Mouse (Mus musculus) lung, postnatal 0 days (tissue): Measurements from ENCODE around the gene Mkrn3. TPM values are rescaled to one million over a fixed set of nuclear protein-coding genes. Genes with fewer than 3 reads are reported as not detected.

Source experiments
- ATAC-seq: fragments of 200-750 bp; cut with Nextera tagmentation; 2 replicates; pipeline ENCODE4 v1.8.0; 2017; ENCODE audit warnings: moderate library complexity
- DNase-seq: peaks from one replicate; pipeline ENCODE4 v3.0.0-alpha.2; 2016; ENCODE audit warnings: low spot score
- H3K27ac ChIP-seq: fragments of 300-500 bp; sonication (generic); 2 replicates; pipeline ENCODE4 v1.5.1; 2014; ENCODE audit warnings: antibody characterized with exemption, mild to moderate bottlenecking, low read length, mixed read lengths
- H3K27me3 ChIP-seq: fragments of 300-500 bp; sonication (generic); replicated peaks from 2 replicates; pipeline ENCODE4 v1.6.1; 2014; ENCODE audit warnings: low read length, mixed read lengths; ENCODE audit not compliant: insufficient read depth
- H3K36me3 ChIP-seq: fragments of 300-500 bp; sonication (generic); 2 replicates; pipeline ENCODE4 v1.6.1; 2014; ENCODE audit warnings: low read length, mixed read lengths; ENCODE audit not compliant: insufficient read depth
- H3K4me1 ChIP-seq: fragments of 300-500 bp; sonication (generic); 2 replicates; pipeline ENCODE4 v1.6.1; 2014; ENCODE audit warnings: antibody characterized with exemption, low read depth, low read length, mixed read lengths; ENCODE audit not compliant: insufficient read depth
- H3K4me2 ChIP-seq: fragments of 300-500 bp; sonication (generic); replicated peaks from 2 replicates; pipeline ENCODE4 v1.6.1; 2014; ENCODE audit warnings: low read depth, mild to moderate bottlenecking, low read length, moderate library complexity, mixed read lengths
- H3K4me3 ChIP-seq: fragments of 300-500 bp; sonication (generic); 2 replicates; pipeline ENCODE4 v1.5.1; 2014; ENCODE audit warnings: low read depth, low read length
- H3K9ac ChIP-seq: fragments of 300-500 bp; sonication (generic); replicated peaks from 2 replicates; pipeline ENCODE4 v1.6.1; 2014; ENCODE audit warnings: low read depth, mild to moderate bottlenecking
- H3K9me3 ChIP-seq: fragments of 300-500 bp; sonication (generic); 2 replicates; pipeline ENCODE4 v1.6.1; 2016; ENCODE audit warnings: low read length, mixed read lengths
- CTCF ChIP-seq: IDR thresholded peaks from 2 replicates; pipeline ENCODE4 v1.5.1; 2016; ENCODE audit warnings: antibody characterized with exemption, mild to moderate bottlenecking
- EP300 ChIP-seq: IDR thresholded peaks from 2 replicates; pipeline ENCODE4 v1.6.1; 2016; ENCODE audit warnings: antibody characterized with exemption, mild to moderate bottlenecking, control low read depth
- WGBS: fragments of 180-500 bp; shearing (Covaris S2); extraction: QIAGEN DNeasy Blood & Tissue Kit; methylation state at CpG from one replicate; pipeline ENCODE4 v1.1.7; 2014; 5-methylcytosine and 5-hydroxymethylcytosine counted together
- polyA plus RNA-seq: library from polyadenylated mRNA; unstranded; fragments of >200 nt; fragmentation: Nextera tagmentation; extraction: Ambion mirVana; gene quantifications from 2 replicates; pipeline ENCODE4 v1.2.1, GENCODE M21; 2015

Mkrn3 gene
- polyA plus RNA-seq, 1 experiment from 2014 or later = 2.2 TPM

DNA sequence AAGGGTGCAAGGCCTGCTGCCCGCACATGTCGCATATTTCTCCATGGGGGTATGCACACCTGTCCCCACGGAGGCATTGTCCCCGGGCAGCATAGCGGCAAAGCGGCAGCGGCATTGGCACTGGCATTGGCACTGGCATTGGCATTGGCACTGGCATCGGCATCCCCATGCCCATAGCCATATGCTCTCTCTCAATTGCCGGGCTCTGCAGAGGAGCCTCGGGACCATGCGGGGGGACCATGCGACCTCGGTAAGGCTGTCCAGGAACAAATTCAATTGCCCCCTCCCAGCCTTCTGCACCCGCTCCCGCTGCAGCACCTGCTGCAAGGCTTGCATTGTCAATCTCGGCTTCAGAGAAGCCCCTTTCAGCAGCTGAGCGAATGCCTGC is 840 bp downstream of the Mkrn3 start:
- TF ChIP-seq CTCF (no peak), EP300 (no peak)
- no peaks in the 10 kb centered on the region; the same call in 1 of the 2 replicates for H3K9me3 ChIP-seq
- no peaks in the 10 kb centered on the region for H3K27me3 ChIP-seq
- no peaks in the 10 kb centered on the region; the same call in 1 of the 2 replicates for H3K4me1 ChIP-seq
- H3K4me3 ChIP-seq = peak overlapping the region; percentile 67
- ATAC-seq = peak; percentile 2; the same call in 1 of the 2 replicates
- H3K9ac ChIP-seq = peak overlapping the region; percentile 54; the same call in 1 of the 2 replicates
- no peaks in the 10 kb centered on the region for H3K36me3 ChIP-seq
- no peak for DNase-seq
- H3K4me2 ChIP-seq = peak overlapping the region; percentile 69
- H3K27ac ChIP-seq = no peak overlapping the region
- WGBS = 63% methylated on average over 17 of the region's 17 CpGs

DNA sequence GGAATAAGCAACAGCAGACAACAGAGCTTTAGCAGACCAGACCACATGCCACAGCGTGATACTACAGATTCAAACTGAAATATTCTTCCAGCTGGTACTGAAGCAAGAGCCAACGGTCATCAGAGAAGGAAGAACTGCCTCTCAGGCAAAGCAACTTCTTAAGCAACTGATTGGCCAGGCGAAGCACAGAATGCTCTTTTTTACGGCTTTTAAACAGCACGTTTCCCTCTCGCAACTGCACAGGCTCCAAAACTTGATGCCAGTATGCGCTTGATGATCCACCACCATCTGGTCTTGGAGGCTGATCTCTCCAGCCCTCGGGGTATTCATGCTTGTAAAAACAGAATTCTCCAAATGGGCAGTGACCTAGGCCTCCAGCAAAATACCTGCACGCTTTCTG is 1.6 kb downstream of the Mkrn3 start:
- Histone ChIP-seq H3K36me3 (no peaks in the 10 kb centered on the region), H3K4me2 (no peak overlapping the region), H3K9ac (no peak overlapping the region), H3K4me1 (no peaks in the 10 kb centered on the region; the same call in 1 of the 2 replicates), H3K27ac (no peak overlapping the region), H3K27me3 (no peaks in the 10 kb centered on the region), H3K4me3 (no peak overlapping the region), H3K9me3 (no peaks in the 10 kb centered on the region; the same call in 1 of the 2 replicates)
- WGBS = 81% methylated on average over 9 of the region's 9 CpGs
- DNase-seq (no peak), ATAC-seq (no peak)
- TF ChIP-seq EP300 (no peak), CTCF (no peak)

DNA sequence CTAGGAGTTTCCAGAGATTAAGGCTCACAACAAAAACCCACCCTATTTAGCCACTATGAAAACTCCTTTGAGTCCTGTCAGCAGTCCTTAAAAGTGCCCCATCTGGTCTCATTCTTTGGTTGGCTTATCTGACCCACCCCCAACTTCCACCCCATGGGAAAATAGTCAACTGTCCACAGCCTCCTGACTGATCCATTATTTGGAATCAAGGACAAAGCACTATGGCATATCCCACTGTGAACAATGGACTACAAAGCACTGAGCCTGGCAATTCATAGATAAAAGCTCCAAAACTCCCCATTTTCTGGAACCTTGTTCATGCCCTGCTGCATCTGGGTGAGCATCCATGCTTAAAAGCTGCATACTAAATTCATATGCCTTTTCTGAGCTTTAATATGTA is 3.8 kb downstream of the Mkrn3 start:
- ATAC-seq (no peak), DNase-seq (no peak)
- Histone ChIP-seq H3K27me3 (no peaks in the 10 kb centered on the region), H3K4me1 (no peaks in the 10 kb centered on the region; the same call in 1 of the 2 replicates), H3K9me3 (no peaks in the 10 kb centered on the region; the same call in 1 of the 2 replicates), H3K27ac (no peak overlapping the region), H3K36me3 (no peaks in the 10 kb centered on the region), H3K4me3 (no peak overlapping the region), H3K4me2 (no peak overlapping the region), H3K9ac (no peak overlapping the region)
- TF ChIP-seq EP300 = no peak
- no peak for TF ChIP-seq CTCF

GRCm38 (mm10) chr7:62415222-62415621 is 4.7 kb downstream of the Mkrn3 start:
- DNase-seq (no peak), ATAC-seq (no peak)
- Histone ChIP-seq H3K9ac (no peak overlapping the region), H3K4me2 (no peak overlapping the region), H3K27me3 (no peaks in the 10 kb centered on the region), H3K4me3 (no peak overlapping the region), H3K9me3 (no peaks in the 10 kb centered on the region; the same call in 1 of the 2 replicates), H3K36me3 (no peaks in the 10 kb centered on the region), H3K27ac (no peak overlapping the region), H3K4me1 (no peaks in the 10 kb centered on the region; the same call in 1 of the 2 replicates)
- TF ChIP-seq CTCF = no peak
- 55% methylated on average over 1 of the region's 1 CpGs for WGBS

DNA sequence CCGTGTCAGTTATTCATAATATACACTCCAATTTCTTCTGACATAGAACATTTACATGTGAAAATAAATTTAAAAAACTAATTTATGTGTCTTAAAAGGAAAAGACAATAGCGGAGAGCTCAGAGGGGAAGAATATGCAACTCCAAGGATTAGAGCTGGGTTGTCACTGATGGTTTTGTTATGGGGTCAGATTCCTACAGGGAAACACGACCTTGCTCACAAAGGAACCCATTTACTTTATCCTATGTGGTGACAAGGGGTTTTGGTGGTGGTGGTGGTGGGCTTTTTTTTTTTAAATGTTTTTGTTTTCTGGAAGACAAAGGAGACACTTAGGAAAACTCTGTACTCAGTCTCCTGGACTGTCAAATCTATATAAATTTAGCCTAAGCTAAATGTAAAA is 12.1 kb downstream of the Mkrn3 start:
- no peaks in the 10 kb centered on the region for H3K27me3 ChIP-seq
- no peak overlapping the region for H3K9ac ChIP-seq

DNA sequence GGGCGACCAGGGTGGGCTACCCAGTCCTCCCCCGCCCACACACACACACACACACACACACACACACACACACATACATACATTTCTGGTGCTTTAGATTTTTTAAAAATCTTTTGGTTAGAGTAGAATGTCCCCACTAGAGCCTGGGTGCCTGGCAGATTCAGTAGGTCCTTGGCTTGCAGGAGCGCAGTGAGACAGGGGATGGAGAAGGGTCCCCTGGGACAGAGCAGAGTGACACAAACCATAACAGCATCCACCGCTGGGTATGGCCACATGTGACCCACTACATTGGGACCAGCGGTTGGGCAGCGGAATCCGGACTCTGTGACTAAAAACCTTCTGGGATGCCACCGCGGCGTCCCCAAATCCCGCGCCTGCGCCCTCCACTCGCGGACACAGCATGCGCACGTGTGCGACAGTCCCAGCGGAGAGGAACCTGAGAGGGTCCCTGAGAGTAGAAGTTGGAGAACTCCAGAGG is 13.3 kb downstream of the Mkrn3 start:
- WGBS = 58% methylated on average over 19 of the region's 19 CpGs
- H3K27ac ChIP-seq = no peak overlapping the region
- H3K4me2 ChIP-seq = no peak overlapping the region
- no peak overlapping the region for H3K9ac ChIP-seq
- H3K27me3 ChIP-seq = no peaks in the 10 kb centered on the region
- DNase-seq (no peak), ATAC-seq (no peak)
- no peak overlapping the region for H3K4me3 ChIP-seq
- TF ChIP-seq EP300 = no peak
- no peak for TF ChIP-seq CTCF
- H3K36me3 ChIP-seq = no peaks in the 10 kb centered on the region
- no peaks in the 10 kb centered on the region for H3K4me1 ChIP-seq
- no peaks in the 10 kb centered on the region for H3K9me3 ChIP-seq

More for the DNA sequence above, 12.1 kb downstream of the Mkrn3 start:
- Histone ChIP-seq H3K4me1 (no peaks in the 10 kb centered on the region), H3K9me3 (no peaks in the 10 kb centered on the region), H3K36me3 (no peaks in the 10 kb centered on the region), H3K27ac (no peak overlapping the region), H3K4me3 (no peak overlapping the region), H3K4me2 (no peak overlapping the region)
- TF ChIP-seq EP300 (no peak), CTCF (no peak)
- ATAC-seq (no peak), DNase-seq (no peak)
- 54% methylated on average over 3 of the region's 3 CpGs for WGBS

DNA sequence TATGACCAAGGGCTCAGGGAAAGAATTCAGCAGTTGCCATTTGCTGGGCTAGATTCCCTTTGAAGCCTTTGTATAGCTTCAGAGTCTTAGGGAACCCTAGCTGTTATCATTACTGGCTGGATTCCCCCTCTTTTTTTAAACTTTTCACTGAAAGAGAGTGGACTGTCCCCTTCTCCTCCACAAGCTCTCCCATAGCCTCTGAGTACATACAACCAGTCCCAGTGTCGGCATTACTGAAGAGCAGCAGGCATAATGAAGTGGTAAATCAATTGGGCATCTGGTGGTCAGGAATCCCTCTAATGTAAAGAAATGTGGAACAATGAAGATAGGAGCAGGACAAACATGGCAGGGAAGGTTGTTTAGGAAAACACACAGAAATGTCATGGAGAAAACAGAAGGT is 27.7 kb downstream of the Mkrn3 start:
- H3K27ac ChIP-seq = no peak overlapping the region
- no peaks in the 10 kb centered on the region for H3K27me3 ChIP-seq
- ATAC-seq = no peak
- TF ChIP-seq EP300 = no peak
- no peak for TF ChIP-seq CTCF
- H3K36me3 ChIP-seq = no peaks in the 10 kb centered on the region
- no peaks in the 10 kb centered on the region for H3K4me1 ChIP-seq
- H3K9ac ChIP-seq = no peak overlapping the region
- no peaks in the 10 kb centered on the region for H3K9me3 ChIP-seq
- 32% methylated on average over 1 of the region's 1 CpGs for WGBS
- DNase-seq = no peak
- H3K4me3 ChIP-seq = no peak overlapping the region
- no peak overlapping the region for H3K4me2 ChIP-seq
